Comparison of ENCODE assay signal across 8 mouse cellular contexts in genomic region chr3:36476261-36477155, GRCm38 (mm10). TPM values are rescaled to one million over a fixed set of nuclear protein-coding genes. Genes with fewer than 3 reads are reported as not detected.
DNase-seq lines count a peak whose midpoint lies in the region; ATAC-seq and TF ChIP-seq lines count a peak whose summit lies in the region.

No protein-coding gene starts in this region.

- no peaks in the 10 kb centered on the region for H3K36me3 ChIP-seq in testis, adult 2 months (ENCODE audit: control insufficient read depth, insufficient read depth, low read length)
- no peaks in the 10 kb centered on the region for H3K36me3 ChIP-seq in hindbrain, embryonic 11.5 days (ENCODE audit: control insufficient read depth, insufficient read depth, low read length)
- H3K36me3 ChIP-seq in liver, embryonic 13.5 days = no peaks in the 10 kb centered on the region

- no peak for ATAC-seq in CD4-positive, CD25-positive, alpha-beta regulatory T cell, adult 4 months
- 0 out of 2 replicates have a peak, but pooled peaks have one; percentile 8 for ATAC-seq in hindbrain, embryonic 11.5 days (ENCODE audit: low FRiP score)
- ATAC-seq in liver, embryonic 13.5 days (ENCODE audit: low read depth) = no peak

- peak overlapping the region; percentile 87 for H3K4me2 ChIP-seq in hindbrain, embryonic 11.5 days (replicated peaks; ENCODE audit: low read depth, low read length)
- H3K4me2 ChIP-seq in liver, embryonic 13.5 days = peak overlapping the region; percentile 83

- peak overlapping the region; percentile 58 for H3K9ac ChIP-seq in hindbrain, embryonic 11.5 days (ENCODE audit: low read depth, low read length)
- H3K9ac ChIP-seq in liver, embryonic 13.5 days = peak overlapping the region; percentile 74

- peak overlapping the region; percentile 49 for H3K4me3 ChIP-seq in testis, adult 2 months (ENCODE audit: control insufficient read depth, low read depth, low read length)
- peak overlapping the region; percentile 63 for H3K4me3 ChIP-seq in hindbrain, embryonic 11.5 days (ENCODE audit: low read depth, low read length)
- H3K4me3 ChIP-seq in liver, embryonic 13.5 days (replicated peaks) = peak overlapping the region; percentile 65

- TF ChIP-seq POLR2A in testis, adult 2 months (IDR thresholded peaks at IDR 0.05; ENCODE audit: control insufficient read depth, low read depth, low read length) = no peak

- H3K27me3 ChIP-seq in testis, adult 2 months (ENCODE audit: control insufficient read depth, insufficient read depth, low read length) = no peaks in the 10 kb centered on the region
- H3K27me3 ChIP-seq in hindbrain, embryonic 11.5 days (ENCODE audit: control insufficient read depth, insufficient read depth, low read length) = no peaks in the 10 kb centered on the region
- no peaks in the 10 kb centered on the region for H3K27me3 ChIP-seq in liver, embryonic 13.5 days

- H3K9me3 ChIP-seq in hindbrain, embryonic 11.5 days (ENCODE audit: control insufficient read depth, low read length) = no peaks in the 10 kb centered on the region
- H3K9me3 ChIP-seq in liver, embryonic 13.5 days (replicated peaks) = no peaks in the 10 kb centered on the region

- WGBS in hindbrain, embryonic 11.5 days = 39% methylated on average over 20 of the region's 20 CpGs
- 39% methylated on average over 20 of the region's 20 CpGs for WGBS in liver, embryonic 13.5 days (ENCODE audit: insufficient replicate concordance)

- TF ChIP-seq CTCF in testis, adult 2 months (IDR thresholded peaks at IDR 0.05; ENCODE audit: control insufficient read depth, insufficient read depth, insufficient replicate concordance, low read depth, low read length) = no peak

- DNase-seq in CD4-positive, CD25-positive, alpha-beta regulatory T cell, adult 2 months (ENCODE audit: low read depth, low spot score) = peak; percentile 3
- DNase-seq in testis, postnatal 14 days (ENCODE audit: low spot score) = no peak
- peak; percentile 20 for DNase-seq in hindbrain, embryonic 11.5 days (ENCODE audit: low spot score)
- DNase-seq in liver, embryonic 13.5 days = no peak
- DNase-seq in testis, postnatal 10 days (ENCODE audit: low spot score) = peak; percentile 68
- no peak for DNase-seq in spleen, postnatal 4 days (ENCODE audit: low spot score in 2 of 2)

- H3K27ac ChIP-seq in testis, adult 2 months (ENCODE audit: control insufficient read depth, insufficient read depth, low read depth, low read length) = peak overlapping the region; percentile 50; the same call in 1 of the 2 replicates
- peak overlapping the region; percentile 36; the same call in 1 of the 2 replicates for H3K27ac ChIP-seq in hindbrain, embryonic 11.5 days (ENCODE audit: low read depth, low read length)
- peak overlapping the region; percentile 50; the same call in 1 of the 2 replicates for H3K27ac ChIP-seq in liver, embryonic 13.5 days

- peaks cover 8% of the 10 kb centered on the region for H3K4me1 ChIP-seq in testis, adult 2 months (ENCODE audit: control insufficient read depth, insufficient read depth, low read length)
- H3K4me1 ChIP-seq in hindbrain, embryonic 11.5 days (replicated peaks; ENCODE audit: control insufficient read depth, insufficient read depth, low read length) = no peaks in the 10 kb centered on the region
- peaks cover 34% of the 10 kb centered on the region for H3K4me1 ChIP-seq in liver, embryonic 13.5 days (replicated peaks)

RNA-seq across cellular contexts. Expression of gene 1810062G17Rik, which starts 0.8 kb away (rescaled TPM):
- polyA plus RNA-seq in CD4-positive, CD25-positive, alpha-beta regulatory T cell, adult 4 months (2017; shearing (Covaris generic)) = 1 to 10 TPM; 2.0 to 2.9 TPM
- polyA plus RNA-seq in testis, adult 2 months (2012; rRNA removed) = 0.40 and 0.78 TPM in 2 replicates
- polyA plus RNA-seq in hindbrain, embryonic 11.5 days (2014; fragmentation: Nextera tagmentation; extraction: Ambion mirVana) = 0.45 and 0.95 TPM in 2 replicates
- polyA plus RNA-seq in liver, embryonic 13.5 days (2015; fragmentation: Nextera tagmentation; extraction: Ambion mirVana) = 0.85 and 0.90 TPM in 2 replicates

RNA-seq across cellular contexts. Expression of gene Anxa5, which starts 0.8 kb away (rescaled TPM):
- 100 to 1,000 TPM; 149 to 172 TPM for polyA plus RNA-seq in CD4-positive, CD25-positive, alpha-beta regulatory T cell, adult 4 months (2017; shearing (Covaris generic))
- 20.1 and 35.3 TPM in 2 replicates for polyA plus RNA-seq in testis, adult 2 months (2012; rRNA removed)
- 103 and 121 TPM in 2 replicates for polyA plus RNA-seq in hindbrain, embryonic 11.5 days (2014; fragmentation: Nextera tagmentation; extraction: Ambion mirVana)
- 68.6 and 70.2 TPM in 2 replicates for polyA plus RNA-seq in liver, embryonic 13.5 days (2015; fragmentation: Nextera tagmentation; extraction: Ambion mirVana)

RNA-seq across cellular contexts. Expression of gene Gm11549, which starts 45.1 kb away (rescaled TPM):
- polyA plus RNA-seq in CD4-positive, CD25-positive, alpha-beta regulatory T cell, adult 4 months (2017; shearing (Covaris generic)) = not detected
- 0.08 and 0.19 TPM in 2 replicates for polyA plus RNA-seq in testis, adult 2 months (2012; rRNA removed)
- 0.34 and 0.70 TPM in 2 replicates for polyA plus RNA-seq in hindbrain, embryonic 11.5 days (2014; fragmentation: Nextera tagmentation; extraction: Ambion mirVana)
- not detected in 2 replicates for polyA plus RNA-seq in liver, embryonic 13.5 days (2015; fragmentation: Nextera tagmentation; extraction: Ambion mirVana)

Comparison
In these comparisons a context has a peak if more than half of its experiments do, and no peak if none do; other contexts are left out.
1. DNase-seq: peak in CD4-positive, CD25-positive, alpha-beta regulatory T cell, adult 2 months (single experiment), hindbrain, embryonic 11.5 days (single experiment) and testis, postnatal 10 days (single experiment); none in testis, postnatal 14 days (single experiment), liver, embryonic 13.5 days (single experiment) and spleen, postnatal 4 days (0 of 2).
2. Peak in every context shown above with its lines, with median percentiles within 50 percentile points of each other: H3K27ac ChIP-seq and H3K4me3 ChIP-seq.